Mouse (Mus musculus) CH12.LX (cell line): Measurements from ENCODE around the gene Akap12.

Source experiments
- BHLHE40 ChIP-seq: IDR thresholded peaks from 2 replicates; pipeline ENCODE4 v1.6.1; 2011; ENCODE audit warnings: mild to moderate bottlenecking, low read depth, low read length, improper control_type of control experiment
- CHD2 ChIP-seq: IDR thresholded peaks from 2 replicates; pipeline ENCODE4 v1.6.1; 2011; ENCODE audit warnings: low read length, improper control_type of control experiment
- EP300 ChIP-seq: IDR thresholded peaks from 2 replicates; pipeline ENCODE4 v1.6.1; 2011; ENCODE audit warnings: low read length, improper control_type of control experiment
- GABPA ChIP-seq: IDR thresholded peaks from 2 replicates; pipeline ENCODE4 v1.6.1; 2012; ENCODE audit warnings: low read depth, low read length, improper control_type of control experiment, inconsistent platforms; ENCODE audit not compliant: insufficient replicate concordance
- MAX ChIP-seq: IDR thresholded peaks from 2 replicates; pipeline ENCODE4 v1.6.1; 2011; ENCODE audit warnings: low read length, improper control_type of control experiment
- RAD21 ChIP-seq: IDR thresholded peaks from 2 replicates; pipeline ENCODE4 v1.6.1; 2011; ENCODE audit warnings: low read depth, mild to moderate bottlenecking, low read length, improper control_type of control experiment, moderate library complexity
- TCF12 ChIP-seq: IDR thresholded peaks from 2 replicates; pipeline ENCODE4 v1.6.1; 2014; ENCODE audit warnings: low read depth, mild to moderate bottlenecking, inconsistent platforms, low read length, improper control_type of control experiment
- ZC3H11A ChIP-seq: IDR thresholded peaks from 2 replicates; pipeline ENCODE4 v1.6.1; 2012; ENCODE audit warnings: low read depth, mild to moderate bottlenecking, inconsistent platforms, low read length, improper control_type of control experiment

DNA sequence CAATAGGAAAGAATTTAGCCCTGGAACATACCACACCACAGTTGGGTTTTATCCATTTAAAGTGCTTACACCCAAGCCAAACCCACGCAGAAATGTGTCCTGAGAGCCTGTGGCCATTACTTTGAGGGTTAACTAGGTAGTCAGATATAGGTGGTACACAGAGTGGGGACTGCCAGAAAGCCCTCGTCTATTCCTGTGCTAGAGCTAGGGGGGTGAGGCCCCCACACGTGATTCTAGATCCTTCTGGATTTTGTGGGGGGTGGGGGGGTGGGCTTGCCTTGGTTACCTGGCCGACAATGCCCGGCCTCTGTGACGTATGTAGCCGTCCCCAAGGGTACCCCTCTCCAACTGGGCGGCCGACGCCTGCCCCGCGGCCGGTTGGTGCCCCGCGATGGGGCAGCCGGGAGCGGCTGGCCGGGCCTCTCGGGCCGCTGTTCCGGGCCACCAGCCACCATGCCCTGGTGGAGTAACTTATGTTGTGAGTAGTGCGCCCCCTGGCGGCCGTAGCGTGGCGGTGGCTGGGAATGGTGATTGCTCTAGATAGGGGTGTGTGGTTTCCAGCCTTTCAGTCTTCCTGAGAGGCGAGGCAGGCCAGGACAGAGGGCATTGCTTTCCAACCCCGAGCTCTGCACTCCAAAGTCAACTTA is 80.4 kb downstream of the Akap12 start:
- TF ChIP-seq BHLHE40 (0 out of 2 replicates have a peak, but pooled peaks have one; percentile 21), RAD21 (peak; percentile 63), CHD2 (no peak), GABPA (no peak), EP300 (no peak), ZC3H11A (no peak), MAX (peak; percentile 54; the same call in 1 of the 2 replicates), TCF12 (peak; percentile 27; the same call in 1 of the 2 replicates)
